ENCODE assay signal across 9 mouse cellular contexts in the genomic region with DNA sequence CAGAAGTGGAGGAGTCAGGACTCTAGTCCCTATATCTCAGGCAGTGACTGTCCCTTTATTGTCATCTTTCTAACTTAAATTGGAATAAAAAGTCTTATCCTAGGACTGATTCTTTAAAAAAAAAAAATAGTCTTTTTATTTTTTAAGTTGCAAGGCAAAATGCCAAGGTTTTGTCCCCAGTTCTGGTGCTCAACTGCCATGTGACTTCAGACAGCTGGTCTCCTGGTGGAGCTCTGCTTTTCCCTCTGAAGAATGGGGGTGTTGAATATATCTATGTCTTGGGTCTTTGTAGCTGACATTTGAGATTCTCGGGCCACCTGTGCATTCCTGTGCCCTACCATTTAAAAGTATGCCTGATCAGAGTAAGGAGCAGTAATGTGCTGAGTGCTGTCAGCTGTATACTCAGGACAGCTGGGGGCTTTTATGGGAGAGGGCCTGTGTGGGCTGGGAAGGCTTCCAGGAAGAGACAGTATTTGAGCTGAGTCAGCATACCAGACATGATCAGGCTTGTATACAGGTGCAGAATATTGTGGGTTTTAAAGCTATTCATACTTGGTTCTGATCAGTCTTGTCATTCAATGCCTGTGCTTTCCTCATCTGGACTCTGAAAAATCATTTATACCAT. TPM values are rescaled to one million over a fixed set of nuclear protein-coding genes. Genes with fewer than 3 reads are reported as not detected.
DNase-seq lines count a peak whose midpoint lies in the region; ATAC-seq lines count a peak whose summit lies in the region.
"Had no signal": no experiment of that assay in that cellular context is flagged by ENCODE, and none has a peak within 500 bp of the region (broad histone marks: within the 10 kb centered on the region; RNA-seq: fewer than 3 reads in every experiment).

No protein-coding gene starts in this region.

- intact Hi-C loops in heart, postnatal 25 days (cut with DNase I): loop anchor here (5.0 kb wide), 1 partner anchor 138 kb away; the partner anchor contains the start of gene Rab5if

- peak overlapping the region; percentile 18; the same call in 1 of the 2 replicates for H3K4me3 ChIP-seq in midbrain, embryonic 10.5 days
- H3K4me3 ChIP-seq in midbrain, embryonic 11.5 days (ENCODE audit: low read depth, low read length): no peak overlapping the region
- no peak overlapping the region for H3K4me3 ChIP-seq in forebrain, embryonic 12.5 days (replicated peaks)
- 0 out of 2 replicates have a peak overlapping the region, but pooled peaks have one; percentile 18 for H3K4me3 ChIP-seq in midbrain, embryonic 12.5 days

- H3K4me2 ChIP-seq in midbrain, embryonic 11.5 days: no peak overlapping the region
- H3K4me2 ChIP-seq in forebrain, embryonic 12.5 days: peak overlapping the region; percentile 70
- peak overlapping the region; percentile 77 for H3K4me2 ChIP-seq in midbrain, embryonic 12.5 days (replicated peaks)

- 89% methylated on average over 1 of the region's 1 CpGs for whole genome bisulfite sequencing in midbrain, embryonic 10.5 days
- 86% methylated on average over 1 of the region's 1 CpGs for WGBS in midbrain, embryonic 11.5 days
- WGBS in forebrain, embryonic 12.5 days: 73% methylated on average over 1 of the region's 1 CpGs
- WGBS in midbrain, embryonic 12.5 days: 89% methylated on average over 1 of the region's 1 CpGs

- no peak overlapping the region for H3K9ac ChIP-seq in midbrain, embryonic 11.5 days (ENCODE audit: low read length)
- no peak overlapping the region for H3K9ac ChIP-seq in forebrain, embryonic 12.5 days
- no peak overlapping the region for H3K9ac ChIP-seq in midbrain, embryonic 12.5 days (replicated peaks)

- H3K27me3 ChIP-seq in midbrain, embryonic 10.5 days (ENCODE audit: low read depth, poor library complexity, severe bottlenecking): no peaks in the 10 kb centered on the region
- no peaks in the 10 kb centered on the region for H3K27me3 ChIP-seq in midbrain, embryonic 11.5 days (ENCODE audit: control insufficient read depth, insufficient read depth, low read length)
- no peaks in the 10 kb centered on the region for H3K27me3 ChIP-seq in forebrain, embryonic 12.5 days
- H3K27me3 ChIP-seq in midbrain, embryonic 12.5 days: no peaks in the 10 kb centered on the region

- no peak for DNase-seq in midbrain, embryonic 10.5 days (ENCODE audit: low spot score)
- DNase-seq in midbrain, embryonic 11.5 days (ENCODE audit: low spot score, missing footprints): no peak
- no peak for DNase-seq in ovary, postnatal 14 days (ENCODE audit: low spot score)
- DNase-seq in heart, postnatal 25 days (ENCODE audit: low spot score): no peak
- no peak for DNase-seq in lung, postnatal 25 days (ENCODE audit: low spot score)
- DNase-seq: heart, adult 18-20 months; lung, adult 18-20 months had no signal

- no peak for ATAC-seq in midbrain, embryonic 11.5 days (ENCODE audit: low FRiP score)
- no peak for ATAC-seq in forebrain, embryonic 12.5 days (ENCODE audit: low FRiP score)
- ATAC-seq in midbrain, embryonic 12.5 days (ENCODE audit: low FRiP score, low read depth): no peak

- no peak overlapping the region for H3K27ac ChIP-seq in midbrain, embryonic 10.5 days (replicated peaks)
- H3K27ac ChIP-seq in midbrain, embryonic 11.5 days (ENCODE audit: low read depth, low read length): no peak overlapping the region
- no peak overlapping the region for H3K27ac ChIP-seq in forebrain, embryonic 12.5 days
- no peak overlapping the region for H3K27ac ChIP-seq in midbrain, embryonic 12.5 days (replicated peaks)

- no peaks in the 10 kb centered on the region for H3K9me3 ChIP-seq in midbrain, embryonic 10.5 days (replicated peaks)
- no peaks in the 10 kb centered on the region for H3K9me3 ChIP-seq in midbrain, embryonic 11.5 days (ENCODE audit: control insufficient read depth, low read length)
- no peaks in the 10 kb centered on the region for H3K9me3 ChIP-seq in forebrain, embryonic 12.5 days
- H3K9me3 ChIP-seq in midbrain, embryonic 12.5 days: no peaks in the 10 kb centered on the region

- peaks cover 65% of the 10 kb centered on the region for H3K4me1 ChIP-seq in midbrain, embryonic 10.5 days
- H3K4me1 ChIP-seq in midbrain, embryonic 11.5 days (ENCODE audit: control insufficient read depth, insufficient read depth, low read length): peaks cover 34% of the 10 kb centered on the region
- peaks cover 61% of the 10 kb centered on the region for H3K4me1 ChIP-seq in forebrain, embryonic 12.5 days
- peaks cover 64% of the 10 kb centered on the region for H3K4me1 ChIP-seq in midbrain, embryonic 12.5 days

- peaks cover 9% of the 10 kb centered on the region for H3K36me3 ChIP-seq in midbrain, embryonic 10.5 days
- no peaks in the 10 kb centered on the region for H3K36me3 ChIP-seq in midbrain, embryonic 11.5 days (ENCODE audit: control insufficient read depth, insufficient read depth, low read length)
- H3K36me3 ChIP-seq in forebrain, embryonic 12.5 days (replicated peaks): no peaks in the 10 kb centered on the region
- H3K36me3 ChIP-seq in midbrain, embryonic 12.5 days: no peaks in the 10 kb centered on the region

RNA-seq across cellular contexts. Expression of gene Myl9, which starts 51.2 kb away (rescaled TPM):
- polyA plus RNA-seq in midbrain, embryonic 10.5 days (2016; fragmentation: Nextera tagmentation; extraction: Ambion mirVana): 83.4 and 120 TPM in 2 replicates
- 112 and 118 TPM in 2 replicates for polyA plus RNA-seq in midbrain, embryonic 11.5 days (2014; fragmentation: Nextera tagmentation; extraction: Ambion mirVana)
- polyA plus RNA-seq in forebrain, embryonic 12.5 days (2016; fragmentation: Nextera tagmentation; extraction: Ambion mirVana): 61.4 and 95.4 TPM in 2 replicates
- polyA plus RNA-seq in midbrain, embryonic 12.5 days (2016; fragmentation: Nextera tagmentation; extraction: Ambion mirVana): 107 and 144 TPM in 2 replicates
- 100 to 1,000 TPM; 200 to 205 TPM for total RNA-seq in heart, postnatal 25 days (2021)

Comparison
In these comparisons a context has a peak if more than half of its experiments do, and no peak if none do; other contexts are left out.
1. H3K4me3 ChIP-seq: peak in midbrain, embryonic 10.5 days (single experiment) and midbrain, embryonic 12.5 days (single experiment); none in midbrain, embryonic 11.5 days (single experiment) and forebrain, embryonic 12.5 days (single experiment).